Mouse (Mus musculus) lung, postnatal 0 days (tissue): Measurements from ENCODE around the gene Rtca.

Experiments used
- CTCF ChIP-seq: IDR thresholded peaks from 2 replicates; pipeline ENCODE4 v1.5.1; 2016; ENCODE audit warnings: antibody characterized with exemption, mild to moderate bottlenecking
- EP300 ChIP-seq: IDR thresholded peaks from 2 replicates; pipeline ENCODE4 v1.6.1; 2016; ENCODE audit warnings: antibody characterized with exemption, mild to moderate bottlenecking, control low read depth

DNA sequence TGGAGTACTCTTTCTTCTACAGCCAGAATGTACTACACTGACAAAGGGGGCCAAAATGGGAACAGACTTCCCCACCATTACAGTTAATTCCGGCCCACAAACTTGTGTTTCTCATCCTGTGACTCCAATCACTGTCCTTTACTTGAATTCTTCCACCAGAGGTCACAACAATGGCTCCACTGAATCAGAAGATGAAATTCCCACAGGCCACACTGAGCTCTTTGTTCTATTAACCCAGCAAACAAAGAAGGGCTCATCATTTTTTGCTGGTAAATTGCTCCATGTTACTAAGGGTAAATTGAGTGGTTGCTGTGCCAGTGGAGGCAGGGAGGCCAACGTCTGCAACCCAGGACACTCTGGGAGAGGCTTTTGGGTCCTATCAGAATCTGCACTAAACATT, 27.9 kb downstream of the Rtca start:
- TF ChIP-seq EP300 (no peak), CTCF (no peak)
